Mouse (Mus musculus): ENCODE measurements around the gene Il17ra. TPM values are rescaled to one million over a fixed set of nuclear protein-coding genes. Genes with fewer than 3 reads are reported as not detected.

The Il17ra gene
- total RNA-seq (2015; ENCODE audit: low replicate concordance) (9.4 and 13.8 TPM in 2 replicates), total RNA-seq (2017; ENCODE audit: low replicate concordance) (7.8 and 13.9 TPM in 2 replicates)

GRCm38 (mm10) chr6:120463086-120463871, at the start of gene Il17ra:
TSS of gene Il17ra (plus strand) at chr6:120463247.
- peak; percentile 78 for ATAC-seq (replicated peaks; ENCODE audit: low FRiP score, poor library complexity, severe bottlenecking)

- ATAC-seq (replicated peaks; ENCODE audit: low FRiP score, poor library complexity, severe bottlenecking), result no peak
Observed at GRCm38 (mm10) chr6:120438161-120438560, 24.9 kb upstream of the Il17ra start.

GRCm38 (mm10) chr6:120442171-120442749, 20.8 kb upstream of the Il17ra start:
- no peak for ATAC-seq (replicated peaks; ENCODE audit: low FRiP score, poor library complexity, severe bottlenecking)

GRCm38 (mm10) chr6:120443363-120444355, 19.4 kb upstream of the Il17ra start:
- ATAC-seq (replicated peaks; ENCODE audit: low FRiP score, poor library complexity, severe bottlenecking), result no peak

GRCm38 (mm10) chr6:120450208-120450607, 12.8 kb upstream of the Il17ra start:
- ATAC-seq (replicated peaks; ENCODE audit: low FRiP score, poor library complexity, severe bottlenecking), result no peak

- no peak for ATAC-seq (replicated peaks; ENCODE audit: low FRiP score, poor library complexity, severe bottlenecking)
Observed at GRCm38 (mm10) chr6:120452384-120453102, 10.5 kb upstream of the Il17ra start.

- no peak for ATAC-seq (replicated peaks; ENCODE audit: low FRiP score, poor library complexity, severe bottlenecking)
Observed at GRCm38 (mm10) chr6:120453103-120453445, 10.0 kb upstream of the Il17ra start.

- no peak for ATAC-seq (replicated peaks; ENCODE audit: low FRiP score, poor library complexity, severe bottlenecking)
Observed at GRCm38 (mm10) chr6:120453556-120453955, 9.5 kb upstream of the Il17ra start.

- ATAC-seq (replicated peaks; ENCODE audit: low FRiP score, poor library complexity, severe bottlenecking), result no peak
Observed at GRCm38 (mm10) chr6:120454627-120455077, 8.4 kb upstream of the Il17ra start.

- ATAC-seq (replicated peaks; ENCODE audit: low FRiP score, poor library complexity, severe bottlenecking), result no peak; the same call in 1 of the 2 replicates
Observed at GRCm38 (mm10) chr6:120457074-120457473, 6.0 kb upstream of the Il17ra start.

GRCm38 (mm10) chr6:120457751-120458150, 5.3 kb upstream of the Il17ra start:
- ATAC-seq (replicated peaks; ENCODE audit: low FRiP score, poor library complexity, severe bottlenecking), result no peak

GRCm38 (mm10) chr6:120461217-120461616, 1.8 kb upstream of the Il17ra start:
- no peak for ATAC-seq (replicated peaks; ENCODE audit: low FRiP score, poor library complexity, severe bottlenecking)

- no peak for ATAC-seq (replicated peaks; ENCODE audit: low FRiP score, poor library complexity, severe bottlenecking)
Observed at GRCm38 (mm10) chr6:120462251-120462650, 796 bp upstream of the Il17ra start.

GRCm38 (mm10) chr6:120463884-120464283, 837 bp downstream of the Il17ra start:
- peak; percentile 57 for ATAC-seq (replicated peaks; ENCODE audit: low FRiP score, poor library complexity, severe bottlenecking)

GRCm38 (mm10) chr6:120464406-120464939, 1.4 kb downstream of the Il17ra start:
- ATAC-seq (replicated peaks; ENCODE audit: low FRiP score, poor library complexity, severe bottlenecking), result no peak

GRCm38 (mm10) chr6:120465393-120465792, 2.3 kb downstream of the Il17ra start:
- no peak for ATAC-seq (replicated peaks; ENCODE audit: low FRiP score, poor library complexity, severe bottlenecking)

- no peak for ATAC-seq (replicated peaks; ENCODE audit: low FRiP score, poor library complexity, severe bottlenecking)
Observed at GRCm38 (mm10) chr6:120466609-120467329, 3.7 kb downstream of the Il17ra start.

GRCm38 (mm10) chr6:120468259-120468658, 5.2 kb downstream of the Il17ra start:
- ATAC-seq (replicated peaks; ENCODE audit: low FRiP score, poor library complexity, severe bottlenecking), result no peak

- no peak for ATAC-seq (replicated peaks; ENCODE audit: low FRiP score, poor library complexity, severe bottlenecking)
Observed at GRCm38 (mm10) chr6:120469268-120469667, 6.2 kb downstream of the Il17ra start.

All from erythroblast, adult 5-6 weeks (primary cell).